In the genomic region with DNA sequence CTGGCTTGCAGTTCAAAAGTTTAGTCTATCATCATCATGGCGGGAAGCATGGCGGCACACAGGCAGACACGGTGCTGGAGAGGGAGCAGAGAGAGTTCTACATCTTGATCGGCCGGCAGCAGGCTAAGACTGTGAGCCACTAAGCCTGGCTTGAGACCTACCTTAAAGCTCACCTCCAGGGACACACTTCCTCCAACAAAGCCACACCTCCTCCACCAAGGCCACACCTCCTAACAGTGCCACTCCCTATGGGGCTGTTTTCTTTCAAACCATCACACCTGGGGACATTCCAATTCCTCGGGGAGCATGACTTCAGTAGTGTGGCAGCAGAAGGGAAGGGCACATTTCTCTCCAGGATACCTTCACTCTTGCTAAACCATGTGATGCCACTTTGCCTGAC, we compare ENCODE assay signal across 25 mouse cellular contexts. TPM values are rescaled to one million over a fixed set of nuclear protein-coding genes. Genes with fewer than 3 reads are reported as not detected.
A peak's percentile ranks its signal among the peaks of the same experiment; 100 is the strongest.
DNase-seq lines count a peak whose midpoint lies in the region; ATAC-seq and TF ChIP-seq lines count a peak whose summit lies in the region.
"Had no signal": no experiment of that assay in that cellular context is flagged by ENCODE, and none has a peak within 500 bp of the region (broad histone marks: within the 10 kb centered on the region; RNA-seq: fewer than 3 reads in every experiment).

No protein-coding gene starts in this region.

- no peak for DNase-seq in layer of hippocampus, adult 2 months (ENCODE audit: low spot score in 2 of 2)
- no peak for DNase-seq in layer of hippocampus, adult 11-12 months (ENCODE audit: low spot score)
- DNase-seq in ES-CJ7 (ENCODE audit: low read depth, low spot score): peak; percentile 49
- no peak for DNase-seq in liver, embryonic 11.5 days (ENCODE audit: low spot score)
- DNase-seq: adrenal gland, postnatal 25 days; cerebellum, adult 9-10 months; gastrocnemius, postnatal 10 days; kidney, adult 8-10 months; kidney, postnatal 25 days; lung, embryonic 14.5 days; right cerebral cortex, postnatal 25 days had no signal

- H3K27me3 ChIP-seq in intestine, embryonic 15.5 days (replicated peaks): no peaks in the 10 kb centered on the region
- H3K27me3 ChIP-seq in stomach, embryonic 15.5 days (replicated peaks): no peaks in the 10 kb centered on the region
- no peaks in the 10 kb centered on the region for H3K27me3 ChIP-seq in neural tube, embryonic 15.5 days (replicated peaks)
- H3K27me3 ChIP-seq in liver, embryonic 11.5 days (replicated peaks; ENCODE audit: control insufficient read depth, insufficient read depth, low read length): no peaks in the 10 kb centered on the region
- H3K27me3 ChIP-seq: hindbrain, embryonic 12.5 days; limb, embryonic 12.5 days; liver, embryonic 12.5 days; midbrain, embryonic 13.5 days; Patski had no signal

- H3K36me3 ChIP-seq in intestine, embryonic 15.5 days: no peaks in the 10 kb centered on the region
- H3K36me3 ChIP-seq in stomach, embryonic 15.5 days: no peaks in the 10 kb centered on the region
- no peaks in the 10 kb centered on the region for H3K36me3 ChIP-seq in neural tube, embryonic 15.5 days
- H3K36me3 ChIP-seq in liver, embryonic 11.5 days (ENCODE audit: control insufficient read depth, insufficient read depth, low read length): no peaks in the 10 kb centered on the region
- H3K36me3 ChIP-seq: embryonic facial prominence, embryonic 10.5 days; G1E; hindbrain, embryonic 12.5 days; limb, embryonic 12.5 days; liver, embryonic 12.5 days; midbrain, embryonic 13.5 days had no signal

- no peak overlapping the region for H3K9ac ChIP-seq in intestine, embryonic 15.5 days
- H3K9ac ChIP-seq in stomach, embryonic 15.5 days: no peak overlapping the region
- no peak overlapping the region for H3K9ac ChIP-seq in neural tube, embryonic 15.5 days (replicated peaks)
- no peak overlapping the region for H3K9ac ChIP-seq in liver, embryonic 11.5 days (ENCODE audit: low read depth, low read length)
- H3K9ac ChIP-seq: hindbrain, embryonic 12.5 days; limb, embryonic 12.5 days; liver, embryonic 12.5 days; lung, embryonic 14.5 days; midbrain, embryonic 13.5 days had no signal

- 52% methylated on average over 6 of the region's 6 CpGs for WGBS in intestine, embryonic 15.5 days
- 58% methylated on average over 6 of the region's 6 CpGs for WGBS in stomach, embryonic 15.5 days
- WGBS in neural tube, embryonic 15.5 days: 61% methylated on average over 6 of the region's 6 CpGs
- WGBS in liver, embryonic 11.5 days: 51% methylated on average over 6 of the region's 6 CpGs

- TF ChIP-seq CTCF in layer of hippocampus, adult 2 months (conservative IDR thresholded peaks at IDR 0.05): no peak

- H3K4me3 ChIP-seq in layer of hippocampus, adult 2 months: no peak overlapping the region
- no peak overlapping the region for H3K4me3 ChIP-seq in intestine, embryonic 15.5 days (replicated peaks)
- no peak overlapping the region for H3K4me3 ChIP-seq in stomach, embryonic 15.5 days (replicated peaks)
- no peak overlapping the region for H3K4me3 ChIP-seq in neural tube, embryonic 15.5 days (replicated peaks)
- no peak overlapping the region for H3K4me3 ChIP-seq in liver, embryonic 11.5 days (ENCODE audit: low read depth, low read length)
- H3K4me3 ChIP-seq: embryonic facial prominence, embryonic 10.5 days; heart, adult 2 months; hindbrain, embryonic 12.5 days; limb, embryonic 12.5 days; liver, embryonic 12.5 days; megakaryocyte, embryonic 14.5 days; midbrain, embryonic 13.5 days had no signal

- H3K4me2 ChIP-seq in intestine, embryonic 15.5 days (replicated peaks): no peak overlapping the region
- H3K4me2 ChIP-seq in stomach, embryonic 15.5 days: no peak overlapping the region
- H3K4me2 ChIP-seq in neural tube, embryonic 15.5 days: no peak overlapping the region
- H3K4me2 ChIP-seq in liver, embryonic 11.5 days: no peak overlapping the region
- H3K4me2 ChIP-seq: hindbrain, embryonic 12.5 days; limb, embryonic 12.5 days; liver, embryonic 12.5 days; lung, embryonic 14.5 days; midbrain, embryonic 13.5 days had no signal

- peaks cover 29% of the 10 kb centered on the region for H3K4me1 ChIP-seq in intestine, embryonic 15.5 days (replicated peaks)
- peaks cover 16% of the 10 kb centered on the region; the same call in 1 of the 2 replicates for H3K4me1 ChIP-seq in stomach, embryonic 15.5 days
- no peaks in the 10 kb centered on the region for H3K4me1 ChIP-seq in neural tube, embryonic 15.5 days
- H3K4me1 ChIP-seq in liver, embryonic 11.5 days (replicated peaks; ENCODE audit: control insufficient read depth, insufficient read depth, low read length): peaks cover 2% of the 10 kb centered on the region; the same call in 1 of the 2 replicates
- H3K4me1 ChIP-seq: limb, embryonic 12.5 days had no signal

- H3K27ac ChIP-seq in layer of hippocampus, adult 2 months: peak overlapping the region; percentile 39
- H3K27ac ChIP-seq in intestine, embryonic 15.5 days: 0 out of 2 replicates have a peak overlapping the region, but pooled peaks have one; percentile 40
- peak overlapping the region; percentile 6; the same call in 1 of the 2 replicates for H3K27ac ChIP-seq in stomach, embryonic 15.5 days
- H3K27ac ChIP-seq in neural tube, embryonic 15.5 days (replicated peaks): no peak overlapping the region
- no peak overlapping the region; the same call in 1 of the 2 replicates for H3K27ac ChIP-seq in liver, embryonic 11.5 days (ENCODE audit: low read depth, low read length)
- H3K27ac ChIP-seq: embryonic facial prominence, embryonic 10.5 days; heart, adult 2 months; hindbrain, embryonic 12.5 days; limb, embryonic 12.5 days; liver, embryonic 12.5 days had no signal

- ATAC-seq in intestine, embryonic 15.5 days: peak; percentile 63
- 0 out of 2 replicates have a peak, but pooled peaks have one; percentile 45 for ATAC-seq in stomach, embryonic 15.5 days (ENCODE audit: insufficient read depth, low FRiP score, low read depth)
- no peak for ATAC-seq in neural tube, embryonic 15.5 days (ENCODE audit: low FRiP score)
- no peak for ATAC-seq in liver, embryonic 11.5 days (replicated peaks; ENCODE audit: low FRiP score)
- ATAC-seq: CD4-positive, CD25-positive, alpha-beta regulatory T cell, adult 4 months; forebrain, embryonic 16.5 days; liver, embryonic 12.5 days; Patski had no signal

- no peaks in the 10 kb centered on the region for H3K9me3 ChIP-seq in intestine, embryonic 15.5 days
- H3K9me3 ChIP-seq in stomach, embryonic 15.5 days: no peaks in the 10 kb centered on the region
- H3K9me3 ChIP-seq in neural tube, embryonic 15.5 days (replicated peaks): no peaks in the 10 kb centered on the region
- no peaks in the 10 kb centered on the region for H3K9me3 ChIP-seq in liver, embryonic 11.5 days (ENCODE audit: control insufficient read depth, low read length)
- H3K9me3 ChIP-seq: embryonic facial prominence, embryonic 10.5 days; G1E; hindbrain, embryonic 12.5 days; limb, embryonic 12.5 days; liver, embryonic 12.5 days; midbrain, embryonic 13.5 days had no signal

RNA-seq across cellular contexts. Expression of gene Synj2, which starts 27.5 kb away (rescaled TPM):
- total RNA-seq in layer of hippocampus, adult 2 months (2021): 10 to 100 TPM; 54.1 to 62.2 TPM
- 4.8 and 4.9 TPM in 2 replicates for polyA plus RNA-seq in intestine, embryonic 15.5 days (2015; fragmentation: Nextera tagmentation; extraction: Ambion mirVana)
- polyA plus RNA-seq in stomach, embryonic 15.5 days (2015; fragmentation: Nextera tagmentation; extraction: Ambion mirVana): 5.9 and 6.6 TPM in 2 replicates
- 1.5 and 2.7 TPM in 2 replicates for polyA plus RNA-seq in neural tube, embryonic 15.5 days (2015; fragmentation: Nextera tagmentation; extraction: Ambion mirVana)
- polyA plus RNA-seq in liver, embryonic 11.5 days (2014; fragmentation: Nextera tagmentation; extraction: Ambion mirVana): 2.2 TPM in 2 replicates

Comparison
In these comparisons a context has a peak if more than half of its experiments do, and no peak if none do; other contexts are left out.
1. H3K27ac ChIP-seq: peak in layer of hippocampus, adult 2 months (single experiment), intestine, embryonic 15.5 days (single experiment) and stomach, embryonic 15.5 days (single experiment); none in neural tube, embryonic 15.5 days (single experiment) and liver, embryonic 11.5 days (single experiment).
2. ATAC-seq: peak in intestine, embryonic 15.5 days (single experiment) and stomach, embryonic 15.5 days (single experiment); none in neural tube, embryonic 15.5 days (single experiment) and liver, embryonic 11.5 days (single experiment).